Mouse (Mus musculus) neural tube, embryonic 15.5 days (tissue): ENCODE measurements around the gene Stpg4. TPM values are rescaled to one million over a fixed set of nuclear protein-coding genes. Genes with fewer than 3 reads are reported as not detected.

Experiments used
- ATAC-seq: fragments of 200-750 bp; cut with Nextera tagmentation; 2 replicates; pipeline ENCODE4 v1.8.0; 2017; ENCODE audit warnings: mild to moderate bottlenecking, moderate TSS enrichment, moderate library complexity; ENCODE audit not compliant: low FRiP score
- H3K27ac ChIP-seq: fragments of 300-500 bp; sonication (generic); replicated peaks from 2 replicates; pipeline ENCODE4 v1.5.1; 2015; ENCODE audit warnings: mild to moderate bottlenecking, inconsistent platforms
- H3K27me3 ChIP-seq: fragments of 300-500 bp; sonication (generic); replicated peaks from 2 replicates; pipeline ENCODE4 v1.6.1; 2015; ENCODE audit warnings: inconsistent platforms
- H3K36me3 ChIP-seq: fragments of 300-500 bp; sonication (generic); 2 replicates; pipeline ENCODE4 v1.6.1; 2015; ENCODE audit warnings: inconsistent platforms
- H3K4me1 ChIP-seq: fragments of 300-500 bp; sonication (generic); 2 replicates; pipeline ENCODE4 v1.6.1; 2015; ENCODE audit warnings: inconsistent platforms
- H3K4me2 ChIP-seq: fragments of 300-500 bp; sonication (generic); 2 replicates; pipeline ENCODE4 v1.6.1; 2015; ENCODE audit warnings: inconsistent platforms, mild to moderate bottlenecking, moderate library complexity
- H3K4me3 ChIP-seq: fragments of 300-500 bp; sonication (generic); replicated peaks from 2 replicates; pipeline ENCODE4 v1.5.1; 2015; ENCODE audit warnings: mild to moderate bottlenecking, inconsistent platforms
- H3K9ac ChIP-seq: fragments of 300-500 bp; sonication (generic); replicated peaks from 2 replicates; pipeline ENCODE4 v1.6.1; 2015; ENCODE audit warnings: mild to moderate bottlenecking, inconsistent platforms
- H3K9me3 ChIP-seq: fragments of 300-500 bp; sonication (generic); replicated peaks from 2 replicates; pipeline ENCODE4 v1.6.1; 2016; ENCODE audit warnings: inconsistent platforms
- WGBS: fragments of 180-500 bp; shearing (Covaris S2); methylation state at CpG from one replicate; pipeline ENCODE4 v1.1.7; 2015; ENCODE audit warnings: mixed read lengths; 5-methylcytosine and 5-hydroxymethylcytosine counted together
- polyA plus RNA-seq: library from polyadenylated mRNA; unstranded; fragments of >200 nt; fragmentation: Nextera tagmentation; extraction: Ambion mirVana; gene quantifications from 2 replicates; pipeline ENCODE4 v1.2.1, GENCODE M21; 2015

Stpg4 gene
- polyA plus RNA-seq, 1 experiment from 2014 or later = 0.26 TPM

- ATAC-seq = no peak
- no peak overlapping the region for H3K4me3 ChIP-seq
- peaks cover 64% of the 10 kb centered on the region for H3K4me1 ChIP-seq
- 61% methylated on average over 10 of the region's 10 CpGs for WGBS
- no peaks in the 10 kb centered on the region for H3K9me3 ChIP-seq
- no peak overlapping the region for H3K9ac ChIP-seq
- H3K36me3 ChIP-seq = no peaks in the 10 kb centered on the region
- H3K27me3 ChIP-seq = no peaks in the 10 kb centered on the region
- no peak overlapping the region for H3K4me2 ChIP-seq
- H3K27ac ChIP-seq = no peak overlapping the region
Observed at GRCm38 (mm10) chr17:87375941-87376511, 51.5 kb downstream of the Stpg4 start.

GRCm38 (mm10) chr17:87373327-87373726 is 54.2 kb downstream of the Stpg4 start:
- ATAC-seq = no peak
- 90% methylated on average over 9 of the region's 9 CpGs for WGBS
- H3K27me3 ChIP-seq = no peaks in the 10 kb centered on the region
- no peak overlapping the region for H3K4me3 ChIP-seq
- no peak overlapping the region for H3K9ac ChIP-seq
- no peaks in the 10 kb centered on the region for H3K36me3 ChIP-seq
- peak overlapping the region; percentile 72; the same call in 1 of the 2 replicates for H3K27ac ChIP-seq
- peaks cover 59% of the 10 kb centered on the region for H3K4me1 ChIP-seq
- H3K9me3 ChIP-seq = no peaks in the 10 kb centered on the region
- no peak overlapping the region for H3K4me2 ChIP-seq

- peaks cover 59% of the 10 kb centered on the region for H3K4me1 ChIP-seq
- ATAC-seq = no peak
- no peaks in the 10 kb centered on the region for H3K36me3 ChIP-seq
- peak overlapping the region; percentile 72 for H3K27ac ChIP-seq
- no peaks in the 10 kb centered on the region for H3K9me3 ChIP-seq
- H3K9ac ChIP-seq = no peak overlapping the region
- no peak overlapping the region for H3K4me2 ChIP-seq
- 41% methylated on average over 7 of the region's 7 CpGs for WGBS
- H3K4me3 ChIP-seq = no peak overlapping the region
- H3K27me3 ChIP-seq = no peaks in the 10 kb centered on the region
Observed at GRCm38 (mm10) chr17:87372189-87372588, 55.4 kb downstream of the Stpg4 start.

GRCm38 (mm10) chr17:87369270-87369759 is 58.2 kb downstream of the Stpg4 start:
- H3K4me2 ChIP-seq = no peak overlapping the region
- peak overlapping the region; percentile 18; the same call in 1 of the 2 replicates for H3K27ac ChIP-seq
- no peaks in the 10 kb centered on the region for H3K27me3 ChIP-seq
- H3K9ac ChIP-seq = no peak overlapping the region
- H3K4me3 ChIP-seq = no peak overlapping the region
- ATAC-seq = no peak
- peaks cover 51% of the 10 kb centered on the region for H3K4me1 ChIP-seq
- H3K9me3 ChIP-seq = no peaks in the 10 kb centered on the region
- WGBS = 71% methylated on average over 18 of the region's 18 CpGs
- H3K36me3 ChIP-seq = no peaks in the 10 kb centered on the region

- H3K4me1 ChIP-seq = peaks cover 51% of the 10 kb centered on the region
- H3K27me3 ChIP-seq = no peaks in the 10 kb centered on the region
- 0 out of 2 replicates have a peak overlapping the region, but pooled peaks have one; percentile 37 for H3K27ac ChIP-seq
- no peak overlapping the region for H3K4me2 ChIP-seq
- no peak overlapping the region for H3K4me3 ChIP-seq
- no peak for ATAC-seq
- no peaks in the 10 kb centered on the region for H3K36me3 ChIP-seq
- 80% methylated on average over 10 of the region's 10 CpGs for WGBS
- no peak overlapping the region for H3K9ac ChIP-seq
- H3K9me3 ChIP-seq = no peaks in the 10 kb centered on the region
Observed at GRCm38 (mm10) chr17:87368481-87368880, 59.1 kb downstream of the Stpg4 start.

- no peak overlapping the region for H3K9ac ChIP-seq
- peaks cover 46% of the 10 kb centered on the region for H3K4me1 ChIP-seq
- 57% methylated on average over 3 of the region's 3 CpGs for WGBS
Observed at GRCm38 (mm10) chr17:87367640-87368039, 59.9 kb downstream of the Stpg4 start.

GRCm38 (mm10) chr17:87367228-87367627 is 60.3 kb downstream of the Stpg4 start:
- WGBS = 43% methylated on average over 4 of the region's 4 CpGs
- ATAC-seq = no peak
- Histone ChIP-seq H3K4me3 (no peak overlapping the region), H3K9me3 (no peaks in the 10 kb centered on the region), H3K4me1 (peaks cover 42% of the 10 kb centered on the region), H3K27ac (0 out of 2 replicates have a peak overlapping the region, but pooled peaks have one; percentile 37), H3K27me3 (no peaks in the 10 kb centered on the region), H3K36me3 (no peaks in the 10 kb centered on the region), H3K4me2 (no peak overlapping the region), H3K9ac (no peak overlapping the region)

More at GRCm38 (mm10) chr17:87367640-87368039, 59.9 kb downstream of the Stpg4 start:
- Histone ChIP-seq H3K36me3 (no peaks in the 10 kb centered on the region), H3K27me3 (no peaks in the 10 kb centered on the region), H3K4me2 (no peak overlapping the region), H3K4me3 (no peak overlapping the region), H3K27ac (peak overlapping the region; percentile 37; the same call in 1 of the 2 replicates), H3K9me3 (no peaks in the 10 kb centered on the region)
- ATAC-seq = peak; percentile 25; the same call in 1 of the 2 replicates

- Histone ChIP-seq H3K27ac (no peak overlapping the region), H3K4me1 (peaks cover 36% of the 10 kb centered on the region), H3K9me3 (no peaks in the 10 kb centered on the region), H3K9ac (no peak overlapping the region), H3K36me3 (no peaks in the 10 kb centered on the region), H3K4me3 (no peak overlapping the region), H3K27me3 (no peaks in the 10 kb centered on the region), H3K4me2 (no peak overlapping the region)
- 14% methylated on average over 2 of the region's 2 CpGs for WGBS
- ATAC-seq = no peak
Observed at GRCm38 (mm10) chr17:87366520-87366919, 61.0 kb downstream of the Stpg4 start.

GRCm38 (mm10) chr17:87365268-87365667 is 62.3 kb downstream of the Stpg4 start:
- no peak overlapping the region for H3K27ac ChIP-seq
- no peak for ATAC-seq
- H3K4me3 ChIP-seq = no peak overlapping the region
- H3K4me1 ChIP-seq = peaks cover 37% of the 10 kb centered on the region
- no peaks in the 10 kb centered on the region for H3K27me3 ChIP-seq
- H3K4me2 ChIP-seq = no peak overlapping the region
- no peaks in the 10 kb centered on the region for H3K9me3 ChIP-seq
- H3K9ac ChIP-seq = no peak overlapping the region
- 73% methylated on average over 8 of the region's 8 CpGs for WGBS
- no peaks in the 10 kb centered on the region for H3K36me3 ChIP-seq

GRCm38 (mm10) chr17:87364108-87364507 is 63.4 kb downstream of the Stpg4 start:
- no peak overlapping the region for H3K4me3 ChIP-seq
- 93% methylated on average over 15 of the region's 15 CpGs for WGBS

GRCm38 (mm10) chr17:87361132-87361531 is 66.4 kb downstream of the Stpg4 start:
- Histone ChIP-seq H3K27me3 (no peaks in the 10 kb centered on the region), H3K4me1 (peaks cover 5% of the 10 kb centered on the region; the same call in 1 of the 2 replicates)
- ATAC-seq = no peak

More at GRCm38 (mm10) chr17:87364108-87364507, 63.4 kb downstream of the Stpg4 start:
- Histone ChIP-seq H3K27me3 (no peaks in the 10 kb centered on the region), H3K27ac (no peak overlapping the region), H3K9me3 (no peaks in the 10 kb centered on the region), H3K36me3 (no peaks in the 10 kb centered on the region), H3K9ac (no peak overlapping the region), H3K4me1 (peaks cover 25% of the 10 kb centered on the region), H3K4me2 (no peak overlapping the region)
- no peak for ATAC-seq

GRCm38 (mm10) chr17:87357506-87357905 is 70.0 kb downstream of the Stpg4 start:
- H3K9ac ChIP-seq = no peak overlapping the region
- no peaks in the 10 kb centered on the region for H3K9me3 ChIP-seq
- 88% methylated on average over 9 of the region's 9 CpGs for WGBS
- no peak overlapping the region for H3K27ac ChIP-seq
- H3K4me3 ChIP-seq = no peak overlapping the region
- no peak overlapping the region for H3K4me2 ChIP-seq
- peaks cover 11% of the 10 kb centered on the region for H3K4me1 ChIP-seq
- no peak for ATAC-seq
- H3K27me3 ChIP-seq = no peaks in the 10 kb centered on the region
- H3K36me3 ChIP-seq = no peaks in the 10 kb centered on the region

More at GRCm38 (mm10) chr17:87361132-87361531, 66.4 kb downstream of the Stpg4 start:
- Histone ChIP-seq H3K4me2 (no peak overlapping the region), H3K27ac (no peak overlapping the region), H3K9me3 (no peaks in the 10 kb centered on the region), H3K36me3 (no peaks in the 10 kb centered on the region), H3K4me3 (no peak overlapping the region), H3K9ac (no peak overlapping the region)
- 40% methylated on average over 3 of the region's 3 CpGs for WGBS
